Mouse (Mus musculus) liver, embryonic 12.5 days (tissue): ENCODE measurements around the gene Wdr93. TPM values are rescaled to one million over a fixed set of nuclear protein-coding genes. Genes with fewer than 3 reads are reported as not detected.
A peak's percentile ranks its signal among the peaks of the same experiment; 100 is the strongest.

Source experiments
- ATAC-seq: fragments of 200-750 bp; cut with Nextera tagmentation; 2 replicates; pipeline ENCODE4 v1.8.0; 2017; ENCODE audit warnings: moderate number of reproducible peaks, mild to moderate bottlenecking, moderate library complexity
- H3K27ac ChIP-seq: fragments of 300-500 bp; sonication (generic); 2 replicates; pipeline ENCODE4 v1.5.1; 2016; ENCODE audit warnings: mild to moderate bottlenecking
- H3K27me3 ChIP-seq: fragments of 300-500 bp; sonication (generic); replicated peaks from 2 replicates; pipeline ENCODE4 v1.6.1; 2016; ENCODE audit warnings: mild to moderate bottlenecking, moderate library complexity
- H3K36me3 ChIP-seq: fragments of 300-500 bp; sonication (generic); 2 replicates; pipeline ENCODE4 v1.6.1; 2016; ENCODE audit warnings: mild to moderate bottlenecking, moderate library complexity
- H3K4me1 ChIP-seq: fragments of 300-500 bp; sonication (generic); 2 replicates; pipeline ENCODE4 v1.6.1; 2016
- H3K4me2 ChIP-seq: fragments of 300-500 bp; sonication (generic); 2 replicates; pipeline ENCODE4 v1.6.1; 2016; ENCODE audit warnings: mild to moderate bottlenecking, moderate library complexity
- H3K4me3 ChIP-seq: fragments of 300-500 bp; sonication (generic); 2 replicates; pipeline ENCODE4 v1.5.1; 2016; ENCODE audit warnings: mild to moderate bottlenecking, moderate library complexity
- H3K9ac ChIP-seq: fragments of 300-500 bp; sonication (generic); 2 replicates; pipeline ENCODE4 v1.6.1; 2016; ENCODE audit warnings: mild to moderate bottlenecking, moderate library complexity
- H3K9me3 ChIP-seq: fragments of 300-500 bp; sonication (generic); replicated peaks from 2 replicates; pipeline ENCODE4 v1.6.1; 2016; ENCODE audit warnings: mild to moderate bottlenecking, moderate library complexity
- WGBS: fragments of 180-500 bp; shearing (Covaris S2); methylation state at CpG from one replicate; pipeline ENCODE4 v1.1.7; 2016; ENCODE audit not compliant: insufficient replicate concordance; 5-methylcytosine and 5-hydroxymethylcytosine counted together
- polyA plus RNA-seq: library from polyadenylated mRNA; unstranded; fragments of >200 nt; fragmentation: Nextera tagmentation; extraction: Ambion mirVana; gene quantifications from 2 replicates; pipeline ENCODE4 v1.2.1, GENCODE M21; 2016

Wdr93 gene
- polyA plus RNA-seq, 1 experiment from 2014 or later: 0.07 TPM

DNA sequence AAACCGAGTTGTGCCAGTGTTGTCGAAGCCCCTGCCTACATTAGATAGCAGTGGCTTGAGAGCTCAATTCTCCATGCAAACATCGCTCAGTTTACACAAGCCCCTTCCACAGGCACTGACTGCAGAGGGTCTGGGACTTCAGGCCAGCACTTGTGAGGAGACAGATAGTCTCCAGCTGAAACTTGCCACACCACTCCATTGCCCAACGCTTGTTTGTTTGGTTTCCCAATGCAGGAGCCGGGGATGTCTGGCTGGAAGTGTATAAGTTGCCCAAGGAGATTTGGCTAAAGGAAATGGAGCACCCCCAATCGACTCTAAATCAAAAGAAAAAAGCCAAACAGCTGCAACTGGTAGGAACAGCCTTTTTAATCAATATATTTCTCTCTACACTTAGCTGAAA, 15.2 kb downstream of the Wdr93 start:
- H3K4me1 ChIP-seq: no peaks in the 10 kb centered on the region
- no peak overlapping the region for H3K9ac ChIP-seq
- no peak overlapping the region for H3K27ac ChIP-seq
- no peak for ATAC-seq
- H3K9me3 ChIP-seq: no peaks in the 10 kb centered on the region
- 52% methylated on average over 6 of the region's 6 CpGs for WGBS
- H3K4me2 ChIP-seq: no peak overlapping the region
- H3K36me3 ChIP-seq: no peaks in the 10 kb centered on the region
- H3K27me3 ChIP-seq: no peaks in the 10 kb centered on the region
- H3K4me3 ChIP-seq: no peak overlapping the region

DNA sequence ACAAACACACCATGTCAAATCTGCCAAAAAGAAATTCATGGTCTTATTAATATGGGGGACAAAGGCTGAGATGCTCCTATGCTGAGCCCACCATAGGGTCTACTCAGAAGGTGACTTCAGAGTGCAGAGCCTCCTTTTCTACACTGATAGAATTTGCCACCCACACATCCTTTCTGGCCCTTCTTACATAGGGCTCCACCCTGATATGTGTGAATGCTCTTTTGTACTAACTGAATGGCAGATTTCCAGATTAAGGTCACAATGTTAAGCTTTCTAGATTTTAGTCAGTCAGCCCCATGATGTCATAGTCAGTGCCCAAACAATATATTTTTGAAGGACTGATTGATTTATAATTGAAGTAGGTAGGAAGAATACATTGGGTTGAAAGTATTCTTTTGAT, 16.8 kb downstream of the Wdr93 start:
- Histone ChIP-seq H3K4me3 (no peak overlapping the region), H3K27me3 (no peaks in the 10 kb centered on the region), H3K4me2 (no peak overlapping the region), H3K9me3 (no peaks in the 10 kb centered on the region), H3K36me3 (no peaks in the 10 kb centered on the region), H3K4me1 (no peaks in the 10 kb centered on the region), H3K9ac (no peak overlapping the region), H3K27ac (no peak overlapping the region)
- ATAC-seq: no peak

DNA sequence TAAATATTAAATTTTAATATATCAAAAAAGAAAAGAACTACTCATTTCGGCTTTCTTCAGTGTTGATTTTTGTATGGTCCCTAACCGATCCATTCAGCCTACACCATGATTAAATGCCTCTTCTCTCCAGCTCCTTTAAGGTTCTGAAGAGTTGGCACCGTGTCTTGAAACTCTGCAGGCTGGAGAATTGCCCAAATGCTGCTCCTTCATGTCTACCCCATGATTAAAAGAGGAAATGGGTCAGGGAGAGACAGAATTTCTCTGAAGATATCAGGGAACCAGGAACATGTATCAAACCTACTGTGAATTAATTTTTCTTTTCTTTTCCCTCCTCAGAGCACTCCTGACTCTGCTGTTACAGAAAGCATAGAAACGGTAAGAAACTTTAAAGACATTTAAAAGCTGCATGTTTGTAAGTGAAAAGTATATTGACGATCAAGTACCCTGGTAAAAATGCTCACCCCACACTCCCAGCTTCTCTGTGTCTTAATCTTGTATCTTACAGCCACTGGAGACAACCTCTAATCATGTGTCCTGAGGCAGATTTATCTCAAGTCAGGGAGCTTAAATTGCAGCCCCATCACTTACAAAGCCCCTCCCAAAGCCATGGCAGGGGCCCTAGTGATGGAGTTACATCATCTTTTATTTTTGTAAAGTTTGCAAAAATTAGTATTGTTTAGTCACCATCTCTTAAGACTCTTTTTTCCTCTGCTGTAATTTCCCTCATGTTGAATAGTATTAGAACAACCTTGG, 18.3 kb downstream of the Wdr93 start:
- no peak overlapping the region for H3K9ac ChIP-seq
- H3K4me1 ChIP-seq: no peaks in the 10 kb centered on the region
- no peak overlapping the region for H3K4me3 ChIP-seq
- no peaks in the 10 kb centered on the region for H3K36me3 ChIP-seq
- ATAC-seq: no peak
- WGBS: 57% methylated on average over 5 of the region's 5 CpGs
- no peak overlapping the region for H3K27ac ChIP-seq
- H3K27me3 ChIP-seq: no peaks in the 10 kb centered on the region
- H3K9me3 ChIP-seq: no peaks in the 10 kb centered on the region
- H3K4me2 ChIP-seq: no peak overlapping the region

DNA sequence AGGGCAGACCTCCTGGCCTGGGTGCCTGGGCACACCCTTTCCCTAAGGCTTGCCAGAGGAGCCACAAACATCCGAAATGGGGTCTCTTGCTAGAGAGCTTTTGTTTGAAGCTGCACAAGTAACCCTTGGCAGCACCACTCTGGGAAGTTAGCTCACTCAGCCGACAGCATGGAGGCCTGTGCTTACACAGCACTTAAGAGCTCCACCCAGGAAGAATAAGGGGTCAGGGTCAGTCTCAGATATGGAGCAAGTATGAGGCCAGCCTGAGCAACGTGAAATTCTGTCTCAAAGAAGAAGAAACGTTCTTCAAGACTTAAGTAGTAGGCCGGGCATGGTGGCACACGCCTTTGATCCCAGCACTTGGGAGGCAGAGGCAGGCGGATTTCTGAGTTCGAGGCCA, 19.1 kb downstream of the Wdr93 start:
- H3K27ac ChIP-seq: no peak overlapping the region
- WGBS: 55% methylated on average over 8 of the region's 8 CpGs
- H3K9ac ChIP-seq: no peak overlapping the region
- no peaks in the 10 kb centered on the region for H3K4me1 ChIP-seq
- no peaks in the 10 kb centered on the region for H3K36me3 ChIP-seq
- no peaks in the 10 kb centered on the region for H3K9me3 ChIP-seq
- no peak overlapping the region for H3K4me3 ChIP-seq
- H3K27me3 ChIP-seq: no peaks in the 10 kb centered on the region
- no peak overlapping the region for H3K4me2 ChIP-seq
- no peak for ATAC-seq

DNA sequence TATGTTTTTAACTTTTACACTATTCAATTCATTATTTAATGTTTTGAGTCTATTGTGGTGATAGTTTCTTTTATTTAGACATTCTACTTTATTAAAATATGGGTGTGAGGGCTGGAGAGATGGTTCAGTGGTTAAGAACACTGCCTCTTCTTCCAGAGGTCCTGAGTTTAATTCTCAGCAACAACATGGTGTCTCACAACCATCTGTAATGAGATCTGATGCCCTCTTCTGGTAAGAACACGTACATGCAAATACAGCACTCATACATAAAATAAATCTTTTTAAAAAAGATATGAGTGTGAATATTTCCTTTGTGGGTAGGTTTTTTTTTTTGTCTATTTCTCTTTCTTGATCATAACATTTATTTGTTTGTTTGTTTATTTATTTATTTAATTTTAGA, 23.0 kb downstream of the Wdr93 start:
- Histone ChIP-seq H3K4me3 (no peak overlapping the region), H3K4me2 (no peak overlapping the region), H3K9me3 (no peaks in the 10 kb centered on the region), H3K36me3 (no peaks in the 10 kb centered on the region), H3K9ac (no peak overlapping the region), H3K4me1 (no peaks in the 10 kb centered on the region), H3K27ac (no peak overlapping the region), H3K27me3 (no peaks in the 10 kb centered on the region)
- 47% methylated on average over 1 of the region's 1 CpGs for WGBS
- no peak for ATAC-seq

DNA sequence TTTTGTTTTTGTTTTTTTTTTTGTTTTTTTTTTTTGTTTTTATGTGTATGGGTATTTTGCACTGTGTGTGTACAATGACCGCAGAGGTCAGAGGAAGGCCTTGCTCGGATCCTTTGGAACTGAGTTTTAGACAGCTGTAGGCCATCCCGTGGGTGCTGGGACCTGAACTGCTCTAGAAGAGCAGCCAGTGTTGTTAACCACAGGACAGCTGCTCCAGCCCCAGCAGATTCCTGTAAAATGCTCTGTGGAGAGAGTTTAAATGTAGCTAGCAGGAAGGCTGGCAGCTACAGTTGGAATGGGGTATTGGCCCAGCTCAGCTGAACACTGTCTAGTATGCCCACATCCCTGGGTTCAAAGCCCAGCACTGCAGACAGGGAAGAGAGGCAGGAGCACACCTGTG, 26.7 kb downstream of the Wdr93 start:
- Histone ChIP-seq H3K9ac (no peak overlapping the region), H3K4me2 (no peak overlapping the region), H3K4me1 (no peaks in the 10 kb centered on the region), H3K27ac (no peak overlapping the region), H3K36me3 (no peaks in the 10 kb centered on the region), H3K9me3 (no peaks in the 10 kb centered on the region), H3K4me3 (no peak overlapping the region), H3K27me3 (no peaks in the 10 kb centered on the region)
- WGBS: 61% methylated on average over 3 of the region's 3 CpGs
- no peak for ATAC-seq

DNA sequence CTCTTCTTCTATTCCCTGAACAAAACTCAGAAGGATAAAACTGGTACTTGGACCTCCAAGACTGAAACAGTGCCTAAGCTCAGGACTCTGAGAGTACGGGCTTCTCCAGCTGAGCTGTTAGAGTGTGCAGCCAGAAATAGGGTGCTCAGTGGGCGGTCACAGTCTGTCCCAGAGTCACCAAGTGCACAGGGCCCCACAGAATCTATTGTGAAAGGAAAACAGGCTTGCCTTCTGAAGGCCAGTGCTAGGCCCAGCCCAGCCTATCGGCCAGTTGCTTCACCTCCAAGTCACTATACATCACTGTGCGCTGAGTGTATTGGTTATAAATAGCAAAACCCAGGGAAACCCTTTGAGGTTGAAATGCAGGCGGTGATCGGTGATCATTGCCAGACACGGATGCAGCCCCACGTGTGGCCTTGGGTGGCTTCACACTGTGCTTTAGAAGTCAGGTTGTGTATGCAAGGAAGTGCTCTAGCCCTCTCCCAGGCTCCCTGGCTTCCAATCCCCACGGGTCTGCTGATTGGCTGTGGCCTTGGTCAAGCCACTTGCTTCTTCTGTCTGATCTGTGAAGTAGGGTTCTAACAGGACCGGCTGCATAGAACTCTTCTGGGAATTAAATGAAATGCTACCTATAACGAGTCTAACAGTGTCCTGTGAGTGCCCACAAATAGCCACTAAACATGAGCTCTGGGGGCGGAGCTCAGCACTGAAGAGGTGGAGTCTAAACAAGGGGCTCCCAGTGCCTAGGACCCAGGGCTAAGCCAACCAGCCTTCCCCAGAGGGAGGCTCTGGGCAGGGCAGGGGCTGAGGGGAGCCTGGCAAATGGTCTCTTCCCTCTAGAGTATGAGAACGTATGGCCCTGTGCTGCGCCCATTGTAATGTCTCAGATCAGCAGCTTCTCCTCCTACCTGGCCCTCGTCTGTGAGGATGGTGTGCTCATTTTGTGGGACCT, 28.9 kb downstream of the Wdr93 start:
- Histone ChIP-seq H3K9ac (no peak overlapping the region), H3K27ac (no peak overlapping the region)
- WGBS: 48% methylated on average over 15 of the region's 15 CpGs

DNA sequence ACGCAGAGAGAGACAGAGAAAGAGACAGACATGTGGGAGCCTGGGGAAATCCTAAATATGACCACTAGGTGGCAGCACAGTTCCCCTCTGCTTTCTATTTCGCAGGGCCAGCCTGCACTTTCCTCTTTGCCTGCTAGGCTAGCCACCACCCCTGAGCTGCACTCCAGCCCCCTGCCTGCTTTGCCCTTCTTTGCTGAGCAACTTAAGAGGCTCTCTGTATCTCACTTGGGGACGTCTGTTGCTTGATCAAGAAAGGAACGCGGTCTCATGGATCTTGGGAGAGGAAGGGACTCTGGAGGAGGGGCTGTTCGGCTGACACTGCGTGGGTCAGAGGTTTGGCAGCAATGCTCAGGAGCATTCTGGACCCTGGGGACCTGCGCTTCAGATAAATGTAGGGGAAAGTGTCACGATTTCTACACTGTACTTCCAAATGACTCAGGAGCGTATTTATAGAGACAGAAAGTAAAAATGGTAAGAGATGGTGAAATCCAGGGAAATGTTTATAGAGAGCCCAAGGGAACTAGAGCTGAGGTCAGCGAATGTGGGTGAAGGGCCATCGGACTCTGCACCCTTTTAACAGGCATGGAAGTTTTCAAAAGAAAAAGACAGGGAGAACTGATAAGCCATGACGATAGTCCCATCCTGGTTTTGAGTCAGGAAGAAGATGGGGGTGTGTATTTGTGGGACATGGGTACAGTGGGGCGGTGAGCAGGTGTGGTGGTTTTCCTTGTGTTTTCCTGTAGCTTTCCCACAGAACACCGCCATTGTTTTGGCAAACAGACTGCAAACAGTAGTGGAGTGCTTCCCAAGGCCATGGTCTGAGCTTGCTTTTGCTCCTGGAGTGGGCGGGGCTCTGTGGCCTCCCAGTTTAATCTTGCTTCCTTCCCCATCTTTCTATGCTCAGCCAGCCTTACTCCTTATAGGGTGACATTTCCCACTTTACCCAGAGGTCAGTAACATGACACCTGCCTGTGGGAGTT, 38.0 kb downstream of the Wdr93 start:
- Histone ChIP-seq H3K4me3 (peak overlapping the region; percentile 34), H3K4me1 (peaks cover 11% of the 10 kb centered on the region), H3K4me2 (peak overlapping the region; percentile 61), H3K9me3 (no peaks in the 10 kb centered on the region), H3K36me3 (no peaks in the 10 kb centered on the region), H3K9ac (0 out of 2 replicates have a peak overlapping the region, but pooled peaks have one; percentile 27), H3K27me3 (no peaks in the 10 kb centered on the region), H3K27ac (peak overlapping the region; percentile 53; the same call in 1 of the 2 replicates)
- ATAC-seq: peak; percentile 51
- 19% methylated on average over 16 of the region's 16 CpGs for WGBS

More for the DNA sequence above, 28.9 kb downstream of the Wdr93 start:
- H3K4me3 ChIP-seq: no peak overlapping the region
- H3K9me3 ChIP-seq: no peaks in the 10 kb centered on the region
- H3K4me2 ChIP-seq: no peak overlapping the region
- no peaks in the 10 kb centered on the region for H3K4me1 ChIP-seq
- no peaks in the 10 kb centered on the region for H3K27me3 ChIP-seq
- ATAC-seq: 0 out of 2 replicates have a peak, but pooled peaks have one; percentile 35
- no peaks in the 10 kb centered on the region for H3K36me3 ChIP-seq

DNA sequence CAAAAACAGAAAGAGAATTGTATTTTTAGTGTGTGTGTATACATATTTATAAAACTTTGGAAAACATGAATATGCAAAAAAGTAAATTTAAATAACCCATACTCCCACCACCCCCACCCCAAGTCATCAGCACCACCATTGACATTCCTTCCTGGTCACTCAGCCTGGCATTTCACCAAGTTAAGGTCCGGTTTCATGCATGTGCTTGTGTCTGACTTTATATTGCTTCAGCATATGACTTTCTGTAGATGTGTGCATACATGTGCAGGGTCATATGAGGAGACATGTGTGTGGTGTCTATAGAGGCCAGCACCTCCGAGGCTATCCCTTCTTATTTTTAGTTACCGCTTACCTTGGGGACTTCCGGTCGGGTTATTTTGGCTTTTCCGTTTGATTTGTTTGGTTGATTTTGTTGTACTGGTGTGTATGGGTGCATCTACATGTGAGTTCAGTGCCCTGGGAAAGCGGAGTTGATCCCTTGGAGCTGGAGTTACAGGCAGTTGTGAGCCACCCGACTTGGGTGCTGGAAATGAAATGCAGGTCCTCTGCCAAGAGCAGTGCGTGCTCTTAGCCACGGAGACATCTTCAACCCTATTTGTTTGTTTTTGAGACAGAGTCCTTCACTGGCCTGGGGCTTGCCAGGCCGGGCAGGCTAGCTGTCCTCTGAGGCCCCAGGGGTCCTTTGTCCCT, 39.0 kb downstream of the Wdr93 start:
- WGBS: 73% methylated on average over 11 of the region's 11 CpGs
- Histone ChIP-seq H3K27me3 (peaks cover 5% of the 10 kb centered on the region; the same call in 1 of the 2 replicates), H3K4me1 (peaks cover 11% of the 10 kb centered on the region)

DNA sequence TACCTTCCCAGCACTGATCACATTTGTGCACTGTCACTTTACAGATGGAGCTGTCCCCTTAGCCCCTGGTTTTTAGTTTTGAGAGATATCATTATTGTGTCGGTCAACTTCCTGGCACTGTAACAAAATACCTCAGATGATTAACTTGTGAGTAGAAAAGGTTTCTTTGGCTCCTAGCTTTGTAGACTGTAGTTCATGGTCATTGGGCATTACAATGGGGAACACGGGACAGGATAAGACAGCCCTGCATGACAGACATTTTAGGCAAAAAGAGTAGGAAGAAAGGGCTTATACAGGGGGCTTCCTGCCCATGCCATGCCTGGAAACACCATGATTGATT, 39.5 kb downstream of the Wdr93 start:
- no peak overlapping the region for H3K4me3 ChIP-seq
- H3K4me1 ChIP-seq: peaks cover 11% of the 10 kb centered on the region
- no peak overlapping the region for H3K9ac ChIP-seq
- H3K9me3 ChIP-seq: no peaks in the 10 kb centered on the region
- 74% methylated on average over 2 of the region's 2 CpGs for WGBS
- H3K36me3 ChIP-seq: no peaks in the 10 kb centered on the region
- H3K27me3 ChIP-seq: peaks cover 10% of the 10 kb centered on the region; the same call in 1 of the 2 replicates
- H3K4me2 ChIP-seq: no peak overlapping the region
- no peak for ATAC-seq
- no peak overlapping the region for H3K27ac ChIP-seq

More for the DNA sequence above, 39.0 kb downstream of the Wdr93 start:
- Histone ChIP-seq H3K4me2 (no peak overlapping the region), H3K9me3 (no peaks in the 10 kb centered on the region), H3K9ac (no peak overlapping the region), H3K36me3 (no peaks in the 10 kb centered on the region), H3K4me3 (no peak overlapping the region), H3K27ac (no peak overlapping the region)
- no peak for ATAC-seq

DNA sequence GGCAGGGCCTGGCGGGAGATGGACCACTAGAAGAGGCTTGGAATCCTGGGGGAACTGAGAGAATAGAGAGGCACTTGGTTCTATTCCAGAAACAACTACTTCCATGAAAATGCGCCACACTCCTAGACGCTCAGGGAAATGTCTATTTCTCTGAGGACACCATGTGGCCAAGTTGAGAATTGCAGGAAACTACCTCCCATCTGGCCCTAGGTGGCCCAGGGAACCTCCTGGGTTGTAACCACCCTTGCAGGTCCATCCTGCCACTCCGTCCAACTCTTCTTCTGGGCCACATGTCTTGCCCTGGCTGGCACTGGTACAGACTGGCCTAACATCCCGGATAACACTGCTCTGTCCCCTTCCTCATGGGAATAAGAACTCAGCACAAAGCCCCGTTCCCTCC, 43.3 kb downstream of the Wdr93 start:
- H3K4me3 ChIP-seq: no peak overlapping the region
- no peaks in the 10 kb centered on the region for H3K36me3 ChIP-seq
- no peaks in the 10 kb centered on the region for H3K9me3 ChIP-seq
- H3K4me1 ChIP-seq: peaks cover 4% of the 10 kb centered on the region
- no peak overlapping the region for H3K9ac ChIP-seq
- H3K27ac ChIP-seq: no peak overlapping the region
- H3K27me3 ChIP-seq: peaks cover 41% of the 10 kb centered on the region
- 21% methylated on average over 6 of the region's 6 CpGs for WGBS
- H3K4me2 ChIP-seq: no peak overlapping the region
- ATAC-seq: 0 out of 2 replicates have a peak, but pooled peaks have one; percentile 16
